Mouse (Mus musculus) heart, embryonic 14.5 days (tissue): Measurements from ENCODE around the gene Fam168a. TPM values are rescaled to one million over a fixed set of nuclear protein-coding genes. Genes with fewer than 3 reads are reported as not detected.

Source experiments
- ATAC-seq: fragments of 200-750 bp; cut with Nextera tagmentation; 2 replicates; pipeline ENCODE4 v1.8.0; 2017; ENCODE audit warnings: low read depth, moderate TSS enrichment; ENCODE audit not compliant: insufficient number of reproducible peaks, insufficient read depth, low FRiP score
- H3K27ac ChIP-seq, 2 experiments: fragments of 200-500 bp in 1 of 2; fragments of 300-500 bp in 1 of 2; sonication (generic) in 1 of 2; replicated peaks in 1 of 2; 2 replicates each; pipeline ENCODE4 v1.5.1; 2012 to 2014; ENCODE audit warnings: low read depth in 2 of 2, low read length in 2 of 2, control low read depth in 1 of 2, mild to moderate bottlenecking in 1 of 2, mixed read lengths in 1 of 2; ENCODE audit not compliant: control insufficient read depth in 1 of 2, insufficient read depth in 1 of 2
- H3K27me3 ChIP-seq: fragments of 300-500 bp; sonication (generic); 2 replicates; pipeline ENCODE4 v1.6.1; 2014; ENCODE audit warnings: mild to moderate bottlenecking, low read length, control low read depth; ENCODE audit not compliant: control insufficient read depth, insufficient read depth
- H3K36me3 ChIP-seq: fragments of 300-500 bp; sonication (generic); 2 replicates; pipeline ENCODE4 v1.6.1; 2014; ENCODE audit warnings: mild to moderate bottlenecking, control low read depth, low read length, mixed read lengths; ENCODE audit not compliant: control insufficient read depth, insufficient read depth
- H3K4me1 ChIP-seq, 2 experiments: fragments of 200-500 bp in 1 of 2; fragments of 300-500 bp in 1 of 2; sonication (generic) in 1 of 2; 2 replicates each; pipeline ENCODE4 v1.6.1; 2012 to 2014; ENCODE audit warnings: low read length in 2 of 2, control low read depth in 1 of 2, mixed read lengths in 1 of 2; ENCODE audit not compliant: control insufficient read depth in 2 of 2, insufficient read depth in 2 of 2
- H3K4me2 ChIP-seq: fragments of 300-500 bp; sonication (generic); 2 replicates; pipeline ENCODE4 v1.6.1; 2014; ENCODE audit warnings: mild to moderate bottlenecking, low read length
- H3K4me3 ChIP-seq, 2 experiments: fragments of 200-500 bp in 1 of 2; fragments of 300-500 bp in 1 of 2; sonication (generic) in 1 of 2; 2 replicates each; pipeline ENCODE4 v1.5.1; 2012 to 2014; ENCODE audit warnings: low read length in 2 of 2, mild to moderate bottlenecking in 2 of 2, control low read depth in 1 of 2, low read depth in 1 of 2, moderate library complexity in 1 of 2; ENCODE audit not compliant: control insufficient read depth in 1 of 2, insufficient read depth in 1 of 2
- H3K9ac ChIP-seq: fragments of 300-500 bp; sonication (generic); 2 replicates; pipeline ENCODE4 v1.6.1; 2014; ENCODE audit warnings: mild to moderate bottlenecking, low read length
- H3K9me3 ChIP-seq: fragments of 300-500 bp; sonication (generic); 2 replicates; pipeline ENCODE4 v1.6.1; 2016; ENCODE audit warnings: low read length, control low read depth; ENCODE audit not compliant: control insufficient read depth
- WGBS: fragments of 180-500 bp; shearing (Covaris S2); extraction: QIAGEN DNeasy Blood & Tissue Kit; methylation state at CpG from one replicate; pipeline ENCODE4 v1.1.7; 2014; 5-methylcytosine and 5-hydroxymethylcytosine counted together
- polyA plus RNA-seq: library from polyadenylated mRNA; unstranded; fragments of >200 nt; fragmentation: Nextera tagmentation; extraction: Ambion mirVana; gene quantifications from 2 replicates; pipeline ENCODE4 v1.2.1, GENCODE M21; 2014

Fam168a gene
- polyA plus RNA-seq, 1 experiment from 2014 or later: 36.4 TPM

GRCm38 (mm10) chr7:100869877-100870629 is 163.6 kb downstream of the Fam168a start:
- H3K9me3 ChIP-seq: no peaks in the 10 kb centered on the region
- peaks cover 15 to 28% of the 10 kb centered on the region in 2 experiments; a peak in 3 of 4 replicates for H3K4me1 ChIP-seq
- no peak overlapping the region for H3K4me3 ChIP-seq
- WGBS: 92% methylated on average over 8 of the region's 8 CpGs
- H3K27ac ChIP-seq: no peak overlapping the region
- H3K4me2 ChIP-seq: no peak overlapping the region
- ATAC-seq: no peak
- H3K9ac ChIP-seq: no peak overlapping the region
- H3K27me3 ChIP-seq: no peaks in the 10 kb centered on the region
- H3K36me3 ChIP-seq: peaks cover 36% of the 10 kb centered on the region

GRCm38 (mm10) chr7:100871355-100871754 is 164.9 kb downstream of the Fam168a start:
- Histone ChIP-seq H3K9me3 (no peaks in the 10 kb centered on the region), H3K36me3 (peaks cover 42% of the 10 kb centered on the region), H3K27me3 (no peaks in the 10 kb centered on the region), H3K4me2 (no peak overlapping the region), H3K27ac (no peak overlapping the region), H3K9ac (no peak overlapping the region), H3K4me3 (no peak overlapping the region), H3K4me1 (peaks cover 15 to 28% of the 10 kb centered on the region in 2 experiments; a peak in 3 of 4 replicates)
- ATAC-seq: no peak
- WGBS: 92% methylated on average over 4 of the region's 4 CpGs

- 47% methylated on average over 5 of the region's 5 CpGs for WGBS
Measured at GRCm38 (mm10) chr7:100871892-100872291, 165.5 kb downstream of the Fam168a start.

DNA sequence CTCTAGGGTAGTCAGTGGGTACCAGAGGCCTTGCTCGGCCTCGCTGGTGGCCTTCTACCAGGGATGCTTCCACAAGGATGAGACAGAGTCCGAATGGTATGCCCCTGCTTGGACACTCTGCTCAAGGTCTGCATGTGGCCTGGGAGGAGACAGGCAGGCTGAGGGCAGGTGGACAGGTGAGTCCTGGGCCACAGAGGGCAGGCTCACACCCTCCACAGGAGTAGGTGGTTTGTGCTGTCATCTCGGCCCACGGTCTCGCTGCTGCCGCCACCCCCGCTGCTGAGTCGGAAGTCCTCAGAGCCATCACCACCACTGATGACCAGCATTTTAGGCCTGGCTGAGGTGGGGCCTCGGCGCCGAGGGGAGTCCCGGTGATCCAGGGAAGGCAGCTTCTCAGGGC is 166.8 kb downstream of the Fam168a start:
- no peak for ATAC-seq
- peaks cover 60% of the 10 kb centered on the region for H3K36me3 ChIP-seq
- no peak overlapping the region for H3K9ac ChIP-seq
- no peak overlapping the region for H3K4me2 ChIP-seq
- no peak overlapping the region for H3K4me3 ChIP-seq
- 92% methylated on average over 13 of the region's 13 CpGs for WGBS
- H3K27ac ChIP-seq: no peak overlapping the region
- H3K27me3 ChIP-seq: no peaks in the 10 kb centered on the region
- H3K9me3 ChIP-seq: no peaks in the 10 kb centered on the region
- peaks cover 15 to 26% of the 10 kb centered on the region in 2 experiments; a peak in 3 of 4 replicates for H3K4me1 ChIP-seq

More at GRCm38 (mm10) chr7:100871892-100872291, 165.5 kb downstream of the Fam168a start:
- Histone ChIP-seq H3K27me3 (no peaks in the 10 kb centered on the region), H3K4me1 (peaks cover 15 to 28% of the 10 kb centered on the region in 2 experiments; a peak in 3 of 4 replicates), H3K4me2 (no peak overlapping the region), H3K27ac (no peak overlapping the region), H3K36me3 (peaks cover 47% of the 10 kb centered on the region), H3K9ac (no peak overlapping the region), H3K9me3 (no peaks in the 10 kb centered on the region), H3K4me3 (no peak overlapping the region)
- no peak for ATAC-seq

GRCm38 (mm10) chr7:100875822-100876221 is 169.4 kb downstream of the Fam168a start:
- H3K4me1 ChIP-seq: peaks cover 2 to 14% of the 10 kb centered on the region in 2 experiments; a peak in 3 of 4 replicates
- H3K4me3 ChIP-seq: no peak overlapping the region
- peak overlapping the region; percentile 49 to 68 for H3K27ac ChIP-seq
- no peak overlapping the region for H3K9ac ChIP-seq
- H3K27me3 ChIP-seq: no peaks in the 10 kb centered on the region
- H3K36me3 ChIP-seq: peaks cover 86% of the 10 kb centered on the region
- no peak overlapping the region for H3K4me2 ChIP-seq
- ATAC-seq: no peak
- H3K9me3 ChIP-seq: no peaks in the 10 kb centered on the region
- WGBS: 33% methylated on average over 1 of the region's 1 CpGs

DNA sequence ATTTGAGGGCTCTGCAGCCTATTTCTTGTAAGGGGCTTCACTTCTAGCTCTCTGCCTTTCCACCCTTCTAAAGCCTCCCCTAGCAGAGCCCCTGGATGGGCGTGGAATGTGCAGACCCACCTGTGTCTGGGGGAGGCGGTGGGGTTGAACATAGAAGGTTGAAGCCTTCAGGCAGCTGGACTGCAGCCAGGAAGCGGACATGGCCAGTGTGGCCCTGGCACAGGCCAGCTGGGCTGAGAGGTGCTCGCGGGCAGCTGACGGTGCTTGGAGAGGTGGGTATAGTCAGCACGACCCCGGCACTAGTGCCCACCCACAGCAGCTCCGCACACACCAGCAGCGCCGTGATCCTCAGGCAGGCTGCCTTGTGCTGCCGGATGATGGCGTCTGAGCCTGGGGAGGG is 169.9 kb downstream of the Fam168a start:
- WGBS: 84% methylated on average over 13 of the region's 13 CpGs
- H3K9ac ChIP-seq: no peak overlapping the region
- no peak overlapping the region for H3K4me3 ChIP-seq
- H3K4me2 ChIP-seq: no peak overlapping the region
- no peak for ATAC-seq
- no peaks in the 10 kb centered on the region for H3K9me3 ChIP-seq
- H3K36me3 ChIP-seq: peaks cover 90% of the 10 kb centered on the region
- H3K4me1 ChIP-seq: peaks cover 2 to 12% of the 10 kb centered on the region in 2 experiments; a peak in 3 of 4 replicates
- peak overlapping the region; percentile 49 to 68 for H3K27ac ChIP-seq
- no peaks in the 10 kb centered on the region for H3K27me3 ChIP-seq

DNA sequence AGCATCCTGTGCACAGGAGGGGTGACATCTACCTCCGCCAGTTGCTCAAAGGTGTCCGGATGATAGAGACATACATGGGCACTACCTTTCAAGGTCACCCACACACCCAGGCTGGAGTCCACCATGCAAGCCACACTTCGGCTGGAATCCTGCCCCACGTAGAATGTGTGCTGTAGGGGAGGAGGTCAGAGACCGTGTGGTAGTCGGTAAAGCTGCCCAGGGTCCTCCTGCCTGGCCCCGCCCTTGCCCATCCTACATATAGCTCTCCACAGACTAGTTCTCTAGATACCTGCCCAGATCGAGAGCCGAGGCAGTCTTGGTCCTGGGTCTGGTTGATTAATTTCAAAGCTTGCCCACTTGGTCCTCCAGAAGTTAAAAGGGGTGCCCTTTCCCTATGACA is 170.3 kb downstream of the Fam168a start:
- Histone ChIP-seq H3K9me3 (no peaks in the 10 kb centered on the region), H3K27me3 (no peaks in the 10 kb centered on the region), H3K4me1 (peaks cover 1 to 11% of the 10 kb centered on the region in 2 experiments; a peak in 3 of 4 replicates), H3K36me3 (peaks cover 91% of the 10 kb centered on the region), H3K4me2 (no peak overlapping the region), H3K27ac (peak overlapping the region in 1 of 2 experiments; percentile 49; a peak in 1 of 4 replicates), H3K9ac (no peak overlapping the region), H3K4me3 (no peak overlapping the region)
- 86% methylated on average over 9 of the region's 9 CpGs for WGBS
- no peak for ATAC-seq
